Mouse (Mus musculus) heart, postnatal 0 days (tissue): Measurements from ENCODE around the gene Ank2. TPM values are rescaled to one million over a fixed set of nuclear protein-coding genes. Genes with fewer than 3 reads are reported as not detected.
A peak's percentile ranks its signal among the peaks of the same experiment; 100 is the strongest.

ENCODE experiments used
- ATAC-seq: fragments of 200-750 bp; cut with Nextera tagmentation; 2 replicates; pipeline ENCODE4 v1.8.0; 2017; ENCODE audit warnings: low read depth, moderate number of reproducible peaks, moderate library complexity; ENCODE audit not compliant: insufficient read depth
- DNase-seq: peaks from one replicate; pipeline ENCODE4 v3.0.0-alpha.2; 2016; ENCODE audit warnings: low spot score
- H3K27ac ChIP-seq: fragments of 300-500 bp; sonication (generic); 2 replicates; pipeline ENCODE4 v1.5.1; 2014; ENCODE audit warnings: low read depth, mild to moderate bottlenecking
- H3K27me3 ChIP-seq: fragments of 300-500 bp; sonication (generic); 2 replicates; pipeline ENCODE4 v1.6.1; 2014; ENCODE audit warnings: low read length, mixed read lengths; ENCODE audit not compliant: control insufficient read depth, insufficient read depth
- H3K36me3 ChIP-seq: fragments of 300-500 bp; sonication (generic); replicated peaks from 2 replicates; pipeline ENCODE4 v1.6.1; 2014; ENCODE audit warnings: low read length, mixed read lengths; ENCODE audit not compliant: control insufficient read depth, insufficient read depth
- H3K4me1 ChIP-seq: fragments of 300-500 bp; sonication (generic); 2 replicates; pipeline ENCODE4 v1.6.1; 2014; ENCODE audit warnings: antibody characterized with exemption; ENCODE audit not compliant: control insufficient read depth, insufficient read depth
- H3K4me2 ChIP-seq: fragments of 300-500 bp; sonication (generic); 2 replicates; pipeline ENCODE4 v1.6.1; 2014; ENCODE audit warnings: low read depth, mild to moderate bottlenecking, low read length, moderate library complexity
- H3K4me3 ChIP-seq: fragments of 300-500 bp; sonication (generic); 2 replicates; pipeline ENCODE4 v1.5.1; 2014; ENCODE audit warnings: low read depth, low read length
- H3K9ac ChIP-seq: fragments of 300-500 bp; sonication (generic); replicated peaks from 2 replicates; pipeline ENCODE4 v1.6.1; 2014; ENCODE audit warnings: low read depth, low read length, mixed read lengths
- H3K9me3 ChIP-seq: fragments of 300-500 bp; sonication (generic); replicated peaks from 2 replicates; pipeline ENCODE4 v1.6.1; 2016; ENCODE audit warnings: low read length; ENCODE audit not compliant: control insufficient read depth
- CTCF ChIP-seq: IDR thresholded peaks from 2 replicates; pipeline ENCODE4 v1.5.1; 2016; ENCODE audit warnings: antibody characterized with exemption, control low read depth, low read depth
- EP300 ChIP-seq: IDR thresholded peaks from 2 replicates; pipeline ENCODE4 v1.6.1; 2016; ENCODE audit warnings: antibody characterized with exemption, low read depth
- WGBS: fragments of 180-500 bp; shearing (Covaris S2); extraction: QIAGEN DNeasy Blood & Tissue Kit; methylation state at CpG from one replicate; pipeline ENCODE4 v1.1.7; 2014; 5-methylcytosine and 5-hydroxymethylcytosine counted together
- microRNA counts: library from miRNA; unstranded; fragments of <30 nt; microRNA quantifications from one replicate; lab custom pipeline; 2015
- microRNA-seq: library from miRNA; unstranded; fragments of <30 nt; microRNA quantifications from one replicate; pipeline ENCODE4, GENCODE M21; 2016
- polyA plus RNA-seq: library from polyadenylated mRNA; unstranded; fragments of >200 nt; fragmentation: Nextera tagmentation; extraction: Ambion mirVana; gene quantifications from 2 replicates; pipeline ENCODE4 v1.2.1, GENCODE M21; 2015
- total RNA-seq: library from RNA; depleted of rRNA; stranded (reverse); fragments of >200 nt; gene quantifications from 2 replicates; pipeline ENCODE4 v1.2.3, GENCODE M21; 2014; ENCODE audit warnings: low replicate concordance; rRNA removed

Ank2 gene
- total and polyA plus RNA-seq, 2 experiments from 2014 or later: 45.1 to 138 TPM

DNA sequence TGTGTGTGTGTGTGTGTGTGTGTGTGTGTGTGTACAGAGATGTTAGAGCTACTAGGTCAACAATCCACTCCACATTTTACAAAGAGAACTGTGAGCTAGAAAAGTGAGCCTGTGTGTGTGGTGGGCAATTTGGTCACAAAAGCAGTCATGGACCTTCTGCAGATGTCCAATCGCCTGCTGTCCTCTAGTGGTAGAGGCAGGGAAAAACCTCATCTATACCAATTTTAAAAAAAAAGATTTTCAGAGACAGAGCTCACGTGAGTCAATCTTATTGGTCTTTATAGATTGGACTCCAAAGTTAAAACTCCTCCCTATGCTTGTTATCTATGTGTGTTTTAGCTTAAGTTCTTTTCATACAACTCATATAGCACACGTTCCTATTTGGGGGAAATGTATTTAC, 595.6 kb downstream of the Ank2 start:
- Histone ChIP-seq H3K36me3 (no peaks in the 10 kb centered on the region), H3K9ac (no peak overlapping the region), H3K4me3 (no peak overlapping the region), H3K4me1 (no peaks in the 10 kb centered on the region), H3K4me2 (no peak overlapping the region), H3K27me3 (no peaks in the 10 kb centered on the region), H3K27ac (no peak overlapping the region), H3K9me3 (no peaks in the 10 kb centered on the region)
- ATAC-seq (peak; percentile 66; the same call in 1 of the 2 replicates), DNase-seq (peak; percentile 78)
- WGBS: 10% methylated on average over 3 of the region's 3 CpGs
- TF ChIP-seq CTCF (peak; percentile 89), EP300 (no peak)

DNA sequence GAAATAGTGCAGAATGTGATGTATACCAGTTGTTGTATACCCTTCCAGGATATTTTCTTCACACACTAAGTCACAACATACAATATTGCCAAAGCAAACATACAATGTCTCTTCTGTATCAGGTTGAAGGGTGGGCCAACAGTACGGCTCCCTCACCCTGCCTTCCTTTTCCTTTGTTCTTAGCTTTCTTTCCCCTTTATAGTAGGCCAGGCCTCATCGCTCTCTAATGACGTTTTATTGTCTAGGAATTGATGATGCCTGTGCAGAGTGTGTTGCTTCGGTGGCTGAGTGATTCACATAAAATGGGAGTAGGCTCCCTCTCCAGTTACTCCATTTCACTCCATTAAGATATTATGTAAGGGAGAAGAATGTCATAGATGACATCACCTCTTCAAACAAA, 612.5 kb downstream of the Ank2 start:
- Histone ChIP-seq H3K4me1 (no peaks in the 10 kb centered on the region), H3K27me3 (no peaks in the 10 kb centered on the region), H3K9me3 (no peaks in the 10 kb centered on the region), H3K4me3 (no peak overlapping the region), H3K36me3 (no peaks in the 10 kb centered on the region), H3K4me2 (no peak overlapping the region), H3K9ac (no peak overlapping the region), H3K27ac (no peak overlapping the region)
- 82% methylated on average over 4 of the region's 4 CpGs for WGBS
- ATAC-seq: no peak
- TF ChIP-seq EP300 (no peak), CTCF (no peak)
- DNase-seq: no peak

DNA sequence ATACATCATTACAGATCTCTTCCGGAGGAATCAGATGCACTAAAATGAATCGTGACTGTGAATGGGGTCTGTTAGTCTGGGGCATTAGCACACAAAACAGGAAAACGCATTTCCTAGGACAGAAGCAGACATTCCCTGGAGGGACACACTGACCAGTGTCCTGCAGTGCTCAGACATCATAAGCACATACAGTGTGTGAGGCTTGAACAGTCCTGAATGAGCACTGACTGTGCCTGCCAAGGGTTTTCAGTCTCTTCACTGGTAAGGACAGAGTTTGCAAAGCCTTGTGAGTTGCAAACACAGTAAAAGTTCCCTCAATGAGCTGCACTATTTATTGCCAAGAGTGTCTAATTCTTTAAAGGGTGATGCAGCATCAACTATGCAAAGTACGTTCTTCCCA, 613.1 kb downstream of the Ank2 start:
- TF ChIP-seq EP300 (no peak), CTCF (no peak)
- Histone ChIP-seq H3K27me3 (no peaks in the 10 kb centered on the region), H3K9me3 (0 out of 2 replicates have a peak, but pooled peaks cover 4% of the 10 kb centered on the region), H3K4me3 (no peak overlapping the region), H3K4me1 (no peaks in the 10 kb centered on the region), H3K27ac (no peak overlapping the region), H3K4me2 (no peak overlapping the region), H3K36me3 (no peaks in the 10 kb centered on the region), H3K9ac (no peak overlapping the region)
- DNase-seq: no peak
- no peak for ATAC-seq
- 73% methylated on average over 4 of the region's 4 CpGs for WGBS

DNA sequence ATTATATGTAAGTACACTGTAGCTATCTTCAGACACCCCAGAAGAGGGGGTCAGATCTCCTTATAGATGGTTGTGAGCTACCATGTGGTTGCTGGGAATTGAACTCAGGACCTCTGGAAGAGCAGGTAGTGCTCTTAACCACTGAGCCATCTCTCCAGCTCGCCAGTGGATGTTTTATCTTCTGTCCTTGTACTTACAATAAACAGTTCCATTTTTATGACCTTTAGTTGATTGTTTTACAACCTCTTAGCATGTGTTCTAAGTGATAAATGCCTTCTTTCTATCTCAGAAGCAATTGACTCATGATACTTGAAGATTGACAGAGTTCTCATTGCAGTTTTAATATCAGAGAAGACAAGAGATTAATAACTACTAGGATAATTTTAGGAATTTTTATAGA, 620.9 kb downstream of the Ank2 start:
- DNase-seq (no peak), ATAC-seq (no peak)
- TF ChIP-seq CTCF: no peak
- no peak for TF ChIP-seq EP300
- Histone ChIP-seq H3K36me3 (no peaks in the 10 kb centered on the region), H3K9ac (no peak overlapping the region), H3K27ac (no peak overlapping the region), H3K27me3 (no peaks in the 10 kb centered on the region), H3K9me3 (0 out of 2 replicates have a peak, but pooled peaks cover 8% of the 10 kb centered on the region), H3K4me1 (no peaks in the 10 kb centered on the region), H3K4me3 (no peak overlapping the region), H3K4me2 (no peak overlapping the region)
- 38% methylated on average over 1 of the region's 1 CpGs for WGBS

MicroRNAs within 50 kb of the gene (microRNA counts, 519-probe panel; counts per million panel counts)
- microRNA mmu-miR-302a (lab: Ali Mortazavi, UCI): not detected
- microRNA mmu-miR-302b (lab: Ali Mortazavi, UCI): not detected
- microRNA mmu-miR-302c (lab: Ali Mortazavi, UCI): not detected
- microRNA mmu-miR-302d (lab: Ali Mortazavi, UCI): not detected
- microRNA mmu-miR-367 (lab: Ali Mortazavi, UCI): 2,634 counts per million, percentile 29 among the panel's probes with 10 or more counts

Small RNA genes lying within 50 kb of the gene (microRNA-seq; reads per million reads assigned to microRNA genes)
- gene Gm44494: not detected
- 84.1 reads per million, percentile 52 among the genes with 10 or more reads in this experiment for gene Mir302a
- 39.6 reads per million, percentile 44 among the genes with 10 or more reads in this experiment for gene Mir302b
- 10.7 reads per million, percentile 30 among the genes with 10 or more reads in this experiment for gene Mir302c
- 71.0 reads per million, percentile 50 among the genes with 10 or more reads in this experiment for gene Mir302d
- gene Mir367: not detected

Other genes with a start within 250 kb of the Ank2 start
- gene Larp7, start 54.0 kb upstream of the Ank2 start, total RNA-seq: 8.2 and 16.5 TPM in 2 replicates
- 36.5 and 41.5 TPM in 2 replicates for gene Larp7, start 54.0 kb upstream of the Ank2 start, polyA plus RNA-seq
- gene Zgrf1, start 54.1 kb upstream of the Ank2 start, total RNA-seq: 5.9 and 6.4 TPM in 2 replicates
- 1.9 and 2.3 TPM in 2 replicates for gene Zgrf1, start 54.1 kb upstream of the Ank2 start, polyA plus RNA-seq
- not detected in 2 replicates for gene Neurog2, start 133.8 kb upstream of the Ank2 start, total RNA-seq
- not detected in 2 replicates for gene Neurog2, start 133.8 kb upstream of the Ank2 start, polyA plus RNA-seq